Mouse (Mus musculus) adrenal gland, adult (tissue): Measurements from ENCODE around the gene Gm21976.

ENCODE experiments used
- DNase-seq, 2 experiments: peaks; one replicate each; pipeline ENCODE4 v3.0.0; 2022 to 2023; ENCODE audit warnings: low spot score in 1 of 2; ENCODE audit not compliant: inconsistent age in 2 of 2

Gm21976 gene

GRCm38 (mm10) chr13:98297883-98298482 is 18.3 kb downstream of the Gm21976 start:
- DNase-seq, result no peak

- DNase-seq, result peak; percentile 68 to 90
Observed at GRCm38 (mm10) chr13:98298833-98299758, 19.4 kb downstream of the Gm21976 start.

- no peak for DNase-seq
Observed at GRCm38 (mm10) chr13:98305257-98305656, 25.6 kb downstream of the Gm21976 start.

- DNase-seq, result no peak
Observed at GRCm38 (mm10) chr13:98306393-98306792, 26.7 kb downstream of the Gm21976 start.

- no peak for DNase-seq
Observed at GRCm38 (mm10) chr13:98306852-98307475, 27.3 kb downstream of the Gm21976 start.

- no peak for DNase-seq
Observed at GRCm38 (mm10) chr13:98308004-98308403, 28.3 kb downstream of the Gm21976 start.

GRCm38 (mm10) chr13:98308724-98309123 is 29.0 kb downstream of the Gm21976 start:
- DNase-seq, result no peak

GRCm38 (mm10) chr13:98311597-98311996 is 31.9 kb downstream of the Gm21976 start:
- no peak for DNase-seq

- DNase-seq, result no peak
Observed at GRCm38 (mm10) chr13:98313631-98314030, 33.9 kb downstream of the Gm21976 start.

GRCm38 (mm10) chr13:98315124-98315523 is 35.4 kb downstream of the Gm21976 start:
- no peak for DNase-seq

GRCm38 (mm10) chr13:98316140-98316479 is 36.4 kb downstream of the Gm21976 start:
- DNase-seq, result no peak

GRCm38 (mm10) chr13:98316480-98317245 is 37.0 kb downstream of the Gm21976 start, which contains the start of gene Btf3:
Btf3 (minus strand) TSS chr13:98317006.
- DNase-seq, result peak; percentile 94 to 98

- DNase-seq, result no peak
Observed at GRCm38 (mm10) chr13:98317246-98317677, 37.6 kb downstream of the Gm21976 start.

- DNase-seq, result no peak
Observed at GRCm38 (mm10) chr13:98317911-98318310, 38.2 kb downstream of the Gm21976 start.

- no peak for DNase-seq
Observed at GRCm38 (mm10) chr13:98325034-98325433, 45.3 kb downstream of the Gm21976 start.

- peak in 1 of 2 experiments; percentile 72 for DNase-seq
Observed at GRCm38 (mm10) chr13:98332106-98332505, 52.4 kb downstream of the Gm21976 start.

- no peak for DNase-seq
Observed at GRCm38 (mm10) chr13:98336205-98336604, 56.5 kb downstream of the Gm21976 start.

GRCm38 (mm10) chr13:98340506-98340905 is 60.8 kb downstream of the Gm21976 start:
- no peak for DNase-seq

- no peak for DNase-seq
Observed at GRCm38 (mm10) chr13:98349491-98349890, 69.8 kb downstream of the Gm21976 start.

- DNase-seq, result peak in 1 of 2 experiments; percentile 67
Observed at GRCm38 (mm10) chr13:98351527-98351926, 71.8 kb downstream of the Gm21976 start.

GRCm38 (mm10) chr13:98352381-98352975 is 72.8 kb downstream of the Gm21976 start:
- no peak for DNase-seq
